Mouse (Mus musculus): ENCODE measurements around the gene Dnaic1. TPM values are rescaled to one million over a fixed set of nuclear protein-coding genes. Genes with fewer than 3 reads are reported as not detected.

Gene Dnaic1
- polyA plus RNA-seq, 1 experiment from 2014 or later = 5.1 TPM

GRCm38 (mm10) chr4:41648157-41648556, 78.6 kb downstream of the Dnaic1 start:
- no peak overlapping the region for H3K9ac ChIP-seq (ENCODE audit: low read length)
- H3K27ac ChIP-seq (ENCODE audit: low read length) = no peak overlapping the region
- no peak for ATAC-seq (ENCODE audit: insufficient read depth, low FRiP score)
- H3K9me3 ChIP-seq (replicated peaks; ENCODE audit: control insufficient read depth, low read length) = no peaks in the 10 kb centered on the region
- 57% methylated on average over 4 of the region's 4 CpGs for WGBS
- no peaks in the 10 kb centered on the region for H3K4me1 ChIP-seq (ENCODE audit: control insufficient read depth, insufficient read depth, low read length)
- no peaks in the 10 kb centered on the region for H3K27me3 ChIP-seq (ENCODE audit: control insufficient read depth, insufficient read depth, low read length)
- no peak overlapping the region for H3K4me2 ChIP-seq (ENCODE audit: low read depth, low read length)
- H3K36me3 ChIP-seq (ENCODE audit: control insufficient read depth, insufficient read depth, low read length) = no peaks in the 10 kb centered on the region
- H3K4me3 ChIP-seq (replicated peaks; ENCODE audit: low read length) = no peak overlapping the region

DNA sequence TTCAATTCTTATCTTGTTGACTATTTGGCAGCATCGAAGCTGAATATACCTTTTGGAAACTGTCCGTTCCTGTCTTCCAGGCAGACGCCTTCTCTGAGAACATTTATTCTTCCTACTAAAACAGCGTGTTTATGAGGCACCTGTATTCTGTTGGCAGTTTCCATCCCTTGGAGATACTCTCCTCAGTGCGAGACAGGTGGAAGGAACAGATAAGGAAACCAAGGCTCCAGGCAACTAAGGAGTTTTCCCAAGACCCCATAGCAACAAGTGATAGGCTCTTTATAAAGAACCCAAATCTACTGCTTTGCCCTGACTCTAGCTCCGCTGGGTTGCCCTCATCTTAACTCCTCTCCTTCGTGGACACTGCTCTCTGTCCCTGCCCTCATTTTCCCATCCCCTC, 79.1 kb downstream of the Dnaic1 start:
- Histone ChIP-seq H3K36me3 (ENCODE audit: control insufficient read depth, insufficient read depth, low read length) (no peaks in the 10 kb centered on the region), H3K9ac (ENCODE audit: low read length) (no peak overlapping the region), H3K4me2 (ENCODE audit: low read depth, low read length) (no peak overlapping the region), H3K27ac (ENCODE audit: low read length) (no peak overlapping the region), H3K27me3 (ENCODE audit: control insufficient read depth, insufficient read depth, low read length) (no peaks in the 10 kb centered on the region), H3K4me1 (ENCODE audit: control insufficient read depth, insufficient read depth, low read length) (no peaks in the 10 kb centered on the region), H3K9me3 (replicated peaks; ENCODE audit: control insufficient read depth, low read length) (no peaks in the 10 kb centered on the region), H3K4me3 (replicated peaks; ENCODE audit: low read length) (no peak overlapping the region)
- WGBS = 68% methylated on average over 7 of the region's 7 CpGs
- ATAC-seq (ENCODE audit: insufficient read depth, low FRiP score) = no peak

GRCm38 (mm10) chr4:41653296-41653695, 83.7 kb downstream of the Dnaic1 start:
- Histone ChIP-seq H3K4me1 (ENCODE audit: control insufficient read depth, insufficient read depth, low read length) (no peaks in the 10 kb centered on the region), H3K9ac (ENCODE audit: low read length) (no peak overlapping the region), H3K27me3 (ENCODE audit: control insufficient read depth, insufficient read depth, low read length) (no peaks in the 10 kb centered on the region), H3K4me3 (replicated peaks; ENCODE audit: low read length) (no peak overlapping the region), H3K4me2 (ENCODE audit: low read depth, low read length) (no peak overlapping the region), H3K36me3 (ENCODE audit: control insufficient read depth, insufficient read depth, low read length) (no peaks in the 10 kb centered on the region), H3K27ac (ENCODE audit: low read length) (no peak overlapping the region), H3K9me3 (replicated peaks; ENCODE audit: control insufficient read depth, low read length) (no peaks in the 10 kb centered on the region)
- no peak for ATAC-seq (ENCODE audit: insufficient read depth, low FRiP score)
- WGBS = 43% methylated on average over 6 of the region's 6 CpGs

DNA sequence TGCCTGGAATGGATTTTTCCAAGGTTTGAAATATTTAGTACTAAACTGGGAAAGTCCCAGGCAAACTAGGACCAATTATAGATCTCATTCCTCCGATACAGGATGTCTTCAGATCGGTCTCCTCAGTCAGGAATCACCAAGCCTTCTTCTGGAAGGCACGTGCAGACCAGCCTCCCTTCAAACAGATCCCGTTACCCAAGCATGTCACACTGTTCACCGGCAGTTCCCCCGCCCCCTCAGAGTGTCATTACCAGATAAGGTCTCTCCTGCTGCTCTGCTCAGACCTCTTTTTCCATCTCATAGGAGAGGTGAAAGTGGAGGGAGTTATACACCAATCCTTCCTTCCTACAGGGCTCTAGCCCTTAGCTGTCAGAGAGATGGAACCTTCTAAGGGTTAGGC, 84.2 kb downstream of the Dnaic1 start:
- 59% methylated on average over 6 of the region's 6 CpGs for WGBS
- Histone ChIP-seq H3K4me1 (ENCODE audit: control insufficient read depth, insufficient read depth, low read length) (no peaks in the 10 kb centered on the region), H3K27ac (ENCODE audit: low read length) (no peak overlapping the region), H3K4me3 (replicated peaks; ENCODE audit: low read length) (no peak overlapping the region), H3K36me3 (ENCODE audit: control insufficient read depth, insufficient read depth, low read length) (no peaks in the 10 kb centered on the region), H3K9me3 (replicated peaks; ENCODE audit: control insufficient read depth, low read length) (no peaks in the 10 kb centered on the region), H3K27me3 (ENCODE audit: control insufficient read depth, insufficient read depth, low read length) (no peaks in the 10 kb centered on the region), H3K9ac (ENCODE audit: low read length) (no peak overlapping the region), H3K4me2 (ENCODE audit: low read depth, low read length) (no peak overlapping the region)
- ATAC-seq (ENCODE audit: insufficient read depth, low FRiP score) = no peak

- Histone ChIP-seq H3K27me3 (ENCODE audit: control insufficient read depth, insufficient read depth, low read length) (no peaks in the 10 kb centered on the region), H3K4me3 (replicated peaks; ENCODE audit: low read length) (no peak overlapping the region), H3K9ac (ENCODE audit: low read length) (no peak overlapping the region), H3K27ac (ENCODE audit: low read length) (no peak overlapping the region), H3K4me2 (ENCODE audit: low read depth, low read length) (no peak overlapping the region), H3K9me3 (replicated peaks; ENCODE audit: control insufficient read depth, low read length) (no peaks in the 10 kb centered on the region), H3K4me1 (ENCODE audit: control insufficient read depth, insufficient read depth, low read length) (no peaks in the 10 kb centered on the region), H3K36me3 (ENCODE audit: control insufficient read depth, insufficient read depth, low read length) (no peaks in the 10 kb centered on the region)
- ATAC-seq (ENCODE audit: insufficient read depth, low FRiP score) = no peak
- WGBS = 19% methylated on average over 7 of the region's 7 CpGs
These were observed 84.6 kb downstream of the Dnaic1 start for GRCm38 (mm10) chr4:41654217-41654616.

- Histone ChIP-seq H3K36me3 (ENCODE audit: control insufficient read depth, insufficient read depth, low read length) (no peaks in the 10 kb centered on the region), H3K4me2 (ENCODE audit: low read depth, low read length) (no peak overlapping the region), H3K27me3 (ENCODE audit: control insufficient read depth, insufficient read depth, low read length) (no peaks in the 10 kb centered on the region), H3K9ac (ENCODE audit: low read length) (no peak overlapping the region), H3K4me1 (ENCODE audit: control insufficient read depth, insufficient read depth, low read length) (no peaks in the 10 kb centered on the region), H3K27ac (ENCODE audit: low read length) (no peak overlapping the region), H3K9me3 (replicated peaks; ENCODE audit: control insufficient read depth, low read length) (no peaks in the 10 kb centered on the region), H3K4me3 (replicated peaks; ENCODE audit: low read length) (no peak overlapping the region)
- no peak for ATAC-seq (ENCODE audit: insufficient read depth, low FRiP score)
- WGBS = 81% methylated on average over 2 of the region's 2 CpGs
These were observed 86.0 kb downstream of the Dnaic1 start for GRCm38 (mm10) chr4:41655525-41655924.

GRCm38 (mm10) chr4:41658566-41659384, 89.2 kb downstream of the Dnaic1 start:
- Histone ChIP-seq H3K9ac (ENCODE audit: low read length) (no peak overlapping the region), H3K4me3 (replicated peaks; ENCODE audit: low read length) (no peak overlapping the region), H3K4me2 (ENCODE audit: low read depth, low read length) (no peak overlapping the region), H3K27me3 (ENCODE audit: control insufficient read depth, insufficient read depth, low read length) (no peaks in the 10 kb centered on the region), H3K27ac (ENCODE audit: low read length) (no peak overlapping the region), H3K9me3 (replicated peaks; ENCODE audit: control insufficient read depth, low read length) (no peaks in the 10 kb centered on the region), H3K36me3 (ENCODE audit: control insufficient read depth, insufficient read depth, low read length) (no peaks in the 10 kb centered on the region), H3K4me1 (ENCODE audit: control insufficient read depth, insufficient read depth, low read length) (no peaks in the 10 kb centered on the region)
- ATAC-seq (ENCODE audit: insufficient read depth, low FRiP score) = peak; percentile 24
- 26% methylated on average over 25 of the region's 25 CpGs for WGBS

DNA sequence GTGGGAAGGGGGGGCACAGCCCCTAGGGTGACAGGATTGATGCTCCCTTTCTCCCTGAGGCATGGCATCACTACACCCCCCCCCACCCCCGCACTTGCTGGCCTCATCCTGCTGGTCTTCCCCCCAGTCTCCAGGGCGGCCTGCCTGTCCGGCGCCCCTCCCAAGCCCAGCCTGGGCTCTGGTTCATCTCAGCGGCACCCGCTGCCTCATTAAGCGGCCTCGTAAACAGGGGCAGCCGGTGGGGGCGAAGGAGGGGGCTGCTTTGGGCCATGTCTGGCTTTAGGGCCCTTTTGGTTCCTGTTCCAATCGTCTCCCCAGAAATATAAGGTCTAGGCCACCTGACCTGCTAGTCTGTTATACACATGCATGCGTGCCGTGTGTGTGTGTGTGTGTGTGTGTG, 90.0 kb downstream of the Dnaic1 start:
- Histone ChIP-seq H3K9me3 (replicated peaks; ENCODE audit: control insufficient read depth, low read length) (no peaks in the 10 kb centered on the region), H3K4me1 (ENCODE audit: control insufficient read depth, insufficient read depth, low read length) (peaks cover 3% of the 10 kb centered on the region), H3K27ac (ENCODE audit: low read length) (no peak overlapping the region), H3K9ac (ENCODE audit: low read length) (no peak overlapping the region), H3K36me3 (ENCODE audit: control insufficient read depth, insufficient read depth, low read length) (no peaks in the 10 kb centered on the region), H3K27me3 (ENCODE audit: control insufficient read depth, insufficient read depth, low read length) (no peaks in the 10 kb centered on the region), H3K4me2 (ENCODE audit: low read depth, low read length) (no peak overlapping the region), H3K4me3 (replicated peaks; ENCODE audit: low read length) (no peak overlapping the region)
- ATAC-seq (ENCODE audit: insufficient read depth, low FRiP score) = no peak
- WGBS = 72% methylated on average over 13 of the region's 13 CpGs

GRCm38 (mm10) chr4:41660851-41661430, 91.4 kb downstream of the Dnaic1 start:
- Histone ChIP-seq H3K4me2 (ENCODE audit: low read depth, low read length) (no peak overlapping the region), H3K36me3 (ENCODE audit: control insufficient read depth, insufficient read depth, low read length) (no peaks in the 10 kb centered on the region), H3K4me1 (ENCODE audit: control insufficient read depth, insufficient read depth, low read length) (peaks cover 14% of the 10 kb centered on the region), H3K27ac (ENCODE audit: low read length) (no peak overlapping the region), H3K27me3 (ENCODE audit: control insufficient read depth, insufficient read depth, low read length) (no peaks in the 10 kb centered on the region), H3K9ac (ENCODE audit: low read length) (no peak overlapping the region), H3K4me3 (replicated peaks; ENCODE audit: low read length) (no peak overlapping the region), H3K9me3 (replicated peaks; ENCODE audit: control insufficient read depth, low read length) (no peaks in the 10 kb centered on the region)
- WGBS = 32% methylated on average over 11 of the region's 11 CpGs
- no peak for ATAC-seq (ENCODE audit: insufficient read depth, low FRiP score)

All from stomach, embryonic 16.5 days (tissue).